Mouse (Mus musculus) E14TG2a.4 (cell line): Measurements from ENCODE around the gene Mipol1.

Source experiments
- CTCF ChIP-seq: conservative IDR thresholded peaks from 2 replicates; pipeline ENCODE4 v1.5.1; 2014; ENCODE audit warnings: low read length
- NANOG ChIP-seq: IDR thresholded peaks from 2 replicates; pipeline ENCODE4 v1.6.1; 2014; ENCODE audit warnings: borderline replicate concordance, low read length, mixed read lengths
- POU5F1 ChIP-seq: IDR thresholded peaks from 2 replicates; pipeline ENCODE4 v1.6.1; 2014; ENCODE audit warnings: low read length, borderline replicate concordance

- TF ChIP-seq CTCF (no peak), NANOG (no peak), POU5F1 (no peak)
Measured at GRCm38 (mm10) chr12:57201901-57202300, 28.3 kb upstream of the Mipol1 start.
